ENCODE assay signal across 10 mouse cellular contexts in genomic region chr5:140151871-140152270, GRCm38 (mm10).
DNase-seq lines count a peak whose midpoint lies in the region; ATAC-seq lines count a peak whose summit lies in the region.
"Had no signal": no experiment of that assay in that cellular context is flagged by ENCODE, and none has a peak within 500 bp of the region (broad histone marks: within the 10 kb centered on the region; RNA-seq: fewer than 3 reads in every experiment).

No protein-coding gene starts in this region.

- 31% methylated on average over 2 of the region's 2 CpGs for WGBS in embryonic facial prominence, embryonic 13.5 days
- WGBS in embryonic facial prominence, embryonic 10.5 days = 40% methylated on average over 2 of the region's 2 CpGs
- 42% methylated on average over 2 of the region's 2 CpGs for WGBS in kidney, embryonic 15.5 days

- 0 out of 2 replicates have a peak, but pooled peaks cover 11% of the 10 kb centered on the region for H3K4me1 ChIP-seq in embryonic facial prominence, embryonic 13.5 days
- peaks cover 19% of the 10 kb centered on the region; the same call in 1 of the 2 replicates for H3K4me1 ChIP-seq in embryonic facial prominence, embryonic 10.5 days
- H3K4me1 ChIP-seq in kidney, embryonic 15.5 days = peaks cover 14% of the 10 kb centered on the region
- H3K4me1 ChIP-seq: stomach, embryonic 15.5 days had no signal

- no peaks in the 10 kb centered on the region for H3K36me3 ChIP-seq in embryonic facial prominence, embryonic 13.5 days
- no peaks in the 10 kb centered on the region for H3K36me3 ChIP-seq in embryonic facial prominence, embryonic 10.5 days (replicated peaks)
- H3K36me3 ChIP-seq in kidney, embryonic 15.5 days = no peaks in the 10 kb centered on the region
- H3K36me3 ChIP-seq: stomach, embryonic 15.5 days had no signal

- no peak overlapping the region for H3K4me3 ChIP-seq in embryonic facial prominence, embryonic 13.5 days
- H3K4me3 ChIP-seq in embryonic facial prominence, embryonic 10.5 days = no peak overlapping the region
- H3K4me3 ChIP-seq in kidney, embryonic 15.5 days (replicated peaks) = no peak overlapping the region
- H3K4me3 ChIP-seq: stomach, embryonic 15.5 days had no signal

- H3K27ac ChIP-seq in embryonic facial prominence, embryonic 13.5 days = peak overlapping the region; percentile 48
- no peak overlapping the region for H3K27ac ChIP-seq in embryonic facial prominence, embryonic 10.5 days (replicated peaks)
- H3K27ac ChIP-seq in kidney, embryonic 15.5 days = 0 out of 2 replicates have a peak overlapping the region, but pooled peaks have one; percentile 11
- H3K27ac ChIP-seq: stomach, embryonic 15.5 days had no signal

- H3K9ac ChIP-seq in embryonic facial prominence, embryonic 13.5 days = no peak overlapping the region
- no peak overlapping the region for H3K9ac ChIP-seq in kidney, embryonic 15.5 days
- H3K9ac ChIP-seq: stomach, embryonic 15.5 days had no signal

- H3K9me3 ChIP-seq in embryonic facial prominence, embryonic 13.5 days = no peaks in the 10 kb centered on the region
- no peaks in the 10 kb centered on the region for H3K9me3 ChIP-seq in embryonic facial prominence, embryonic 10.5 days
- H3K9me3 ChIP-seq in kidney, embryonic 15.5 days (replicated peaks) = no peaks in the 10 kb centered on the region
- H3K9me3 ChIP-seq: stomach, embryonic 15.5 days had no signal

- H3K27me3 ChIP-seq in embryonic facial prominence, embryonic 13.5 days = no peaks in the 10 kb centered on the region
- H3K27me3 ChIP-seq in embryonic facial prominence, embryonic 10.5 days (replicated peaks; ENCODE audit: low read depth, poor library complexity, severe bottlenecking) = no peaks in the 10 kb centered on the region
- no peaks in the 10 kb centered on the region for H3K27me3 ChIP-seq in kidney, embryonic 15.5 days
- H3K27me3 ChIP-seq: stomach, embryonic 15.5 days had no signal

- ATAC-seq in embryonic facial prominence, embryonic 13.5 days (ENCODE audit: insufficient number of reproducible peaks, insufficient read depth, low FRiP score, low TSS enrichment, low read depth) = no peak
- no peak for ATAC-seq in kidney, embryonic 15.5 days (replicated peaks; ENCODE audit: low FRiP score)

- no peak overlapping the region for H3K4me2 ChIP-seq in embryonic facial prominence, embryonic 13.5 days
- H3K4me2 ChIP-seq in kidney, embryonic 15.5 days = no peak overlapping the region
- H3K4me2 ChIP-seq: stomach, embryonic 15.5 days had no signal

- DNase-seq in embryonic facial prominence, embryonic 10.5 days (ENCODE audit: low spot score) = no peak
- DNase-seq in kidney, adult 9 months = no peak
- peak; percentile 50 to 53 for DNase-seq in right cerebral cortex, postnatal 10 days (ENCODE audit: low spot score in 2 of 2)
- DNase-seq in right cerebral cortex, postnatal 4 days = no peak
- no peak for DNase-seq in ovary, postnatal 14 days (ENCODE audit: low spot score)
- DNase-seq in urinary bladder, postnatal 36 days (ENCODE audit: low spot score in 2 of 2) = no peak
- DNase-seq: kidney, postnatal 4 days had no signal

Comparison
In these comparisons a context has a peak if more than half of its experiments do, and no peak if none do; other contexts are left out.
1. DNase-seq: peak in right cerebral cortex, postnatal 10 days (2 of 2); none in embryonic facial prominence, embryonic 10.5 days (single experiment), kidney, adult 9 months (single experiment), right cerebral cortex, postnatal 4 days (single experiment), ovary, postnatal 14 days (single experiment) and urinary bladder, postnatal 36 days (0 of 2).